Mouse (Mus musculus): Measurements from ENCODE around the gene Gm49366. TPM values are rescaled to one million over a fixed set of nuclear protein-coding genes. Genes with fewer than 3 reads are reported as not detected.
"Not testable (repeated sequence)": the region's sequence is repeated elsewhere in the genome, so short reads cannot be mapped to it uniquely, and the experiment has no call there.

Gm49366 gene
- not detected in 2 replicates for polyA plus RNA-seq (2014; fragmentation: Nextera tagmentation; extraction: Ambion mirVana)

DNA sequence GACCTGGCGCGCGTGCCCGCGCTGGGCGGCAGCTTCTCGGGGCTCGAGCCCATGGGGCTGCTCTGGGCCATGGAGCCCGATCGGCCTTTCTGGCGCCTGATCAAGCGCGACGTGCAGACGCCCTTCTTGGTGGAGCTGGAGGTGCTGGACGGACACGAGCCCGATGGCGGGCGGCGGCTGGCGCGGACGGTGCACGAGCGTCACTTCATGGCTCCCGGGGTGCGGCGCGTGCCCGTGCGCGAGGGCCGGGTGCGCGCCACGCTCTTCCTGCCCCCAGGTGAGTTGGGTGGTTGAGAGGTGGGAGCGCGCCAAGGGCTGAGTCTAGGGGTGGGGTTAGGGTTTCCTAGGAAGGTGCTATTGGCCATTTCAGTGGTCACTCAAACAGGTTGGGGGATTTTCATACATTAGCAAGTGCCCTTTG is at the start of gene Gm49366:
Gene Gm49366 (plus strand): TSS at position 245 of the 421 bp plus-strand sequence.
- 1% methylated on average over 38 of the region's 39 CpGs for WGBS
- H3K4me1 ChIP-seq (replicated peaks; ENCODE audit: control insufficient read depth, insufficient read depth, low read length); H3K27ac ChIP-seq (ENCODE audit: low read depth); H3K27me3 ChIP-seq (replicated peaks; ENCODE audit: control insufficient read depth, insufficient read depth, low read length); H3K36me3 ChIP-seq (ENCODE audit: control insufficient read depth, insufficient read depth, low read length); H3K9me3 ChIP-seq (ENCODE audit: control insufficient read depth, low read length): not testable (repeated sequence)
- peak; percentile 64 for DNase-seq (ENCODE audit: low spot score)
- Histone ChIP-seq H3K9ac (ENCODE audit: low read length) (peak within 1 kb of the TSS; percentile 42), H3K4me3 (ENCODE audit: low read depth, low read length) (peak within 1 kb of the TSS; percentile 40), H3K4me2 (ENCODE audit: low read length) (peak within 1 kb of the TSS; percentile 58)
- 0 out of 2 replicates have a peak, but pooled peaks have one; percentile 71 for ATAC-seq (replicated peaks; ENCODE audit: low FRiP score, low TSS enrichment, low read depth)

- Histone ChIP-seq H3K4me3 (ENCODE audit: low read depth, low read length) (no peak overlapping the region), H3K27me3 (replicated peaks; ENCODE audit: control insufficient read depth, insufficient read depth, low read length) (no peaks in the 10 kb centered on the region), H3K36me3 (ENCODE audit: control insufficient read depth, insufficient read depth, low read length) (peaks cover 15% of the 10 kb centered on the region), H3K9ac (ENCODE audit: low read length) (no peak overlapping the region), H3K4me1 (replicated peaks; ENCODE audit: control insufficient read depth, insufficient read depth, low read length) (peaks cover 12% of the 10 kb centered on the region), H3K27ac (ENCODE audit: low read depth) (no peak overlapping the region), H3K4me2 (ENCODE audit: low read length) (no peak overlapping the region), H3K9me3 (ENCODE audit: control insufficient read depth, low read length) (no peaks in the 10 kb centered on the region)
- no peak for ATAC-seq (replicated peaks; ENCODE audit: low FRiP score, low TSS enrichment, low read depth)
- DNase-seq (ENCODE audit: low spot score): no peak
- WGBS: 93% methylated on average over 4 of the region's 4 CpGs
Observed at GRCm38 (mm10) chr12:83989378-83989777, 49.4 kb upstream of the Gm49366 start.

- H3K27ac ChIP-seq (ENCODE audit: low read depth): no peak overlapping the region
- H3K4me3 ChIP-seq (ENCODE audit: low read depth, low read length): no peak overlapping the region
- H3K4me2 ChIP-seq (ENCODE audit: low read length): no peak overlapping the region
- peaks cover 8% of the 10 kb centered on the region for H3K36me3 ChIP-seq (ENCODE audit: control insufficient read depth, insufficient read depth, low read length)
- H3K9ac ChIP-seq (ENCODE audit: low read length): no peak overlapping the region
- H3K27me3 ChIP-seq (replicated peaks; ENCODE audit: control insufficient read depth, insufficient read depth, low read length): no peaks in the 10 kb centered on the region
- DNase-seq (ENCODE audit: low spot score) (no peak), ATAC-seq (replicated peaks; ENCODE audit: low FRiP score, low TSS enrichment, low read depth) (no peak)
- 63% methylated on average over 2 of the region's 2 CpGs for WGBS
- peaks cover 2% of the 10 kb centered on the region; the same call in 1 of the 2 replicates for H3K9me3 ChIP-seq (ENCODE audit: control insufficient read depth, low read length)
- H3K4me1 ChIP-seq (replicated peaks; ENCODE audit: control insufficient read depth, insufficient read depth, low read length): no peaks in the 10 kb centered on the region
Observed at GRCm38 (mm10) chr12:83997221-83997620, 41.5 kb upstream of the Gm49366 start.

DNA sequence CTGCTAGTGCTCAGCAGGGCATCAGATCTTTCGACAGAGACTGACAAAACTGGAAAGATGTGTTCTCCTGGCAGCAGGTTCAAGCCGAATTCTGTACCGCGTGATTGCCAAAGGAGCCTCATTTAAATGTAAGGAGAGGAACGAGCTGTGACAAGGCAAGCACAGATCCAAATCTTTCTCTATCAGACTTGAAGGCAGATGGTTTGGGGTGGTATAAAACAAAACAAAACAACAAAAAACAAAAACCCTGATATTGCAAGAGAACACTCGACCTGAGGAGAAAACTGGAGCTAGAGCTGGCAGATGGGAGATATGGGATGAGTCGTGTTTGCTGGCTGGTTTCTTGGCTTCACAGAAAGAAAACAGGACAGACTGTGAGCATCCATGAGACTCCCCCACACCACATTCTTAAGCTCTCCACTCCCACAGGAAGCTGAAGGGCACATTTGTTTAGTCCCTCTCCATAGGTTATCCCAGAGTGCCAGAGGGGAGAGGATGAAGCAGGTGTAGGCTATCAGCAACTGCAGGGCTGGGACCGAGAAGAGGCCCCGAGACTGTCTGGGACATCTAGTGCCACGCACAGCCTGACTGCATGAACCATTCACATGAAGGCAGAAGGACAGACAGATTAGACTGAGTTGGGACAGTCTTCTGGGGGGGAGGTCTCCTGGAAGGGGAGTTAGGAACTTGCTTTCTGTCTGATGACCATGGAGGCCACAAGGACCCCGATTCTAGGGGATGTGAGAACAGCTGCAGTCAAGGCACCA is 40.2 kb upstream of the Gm49366 start:
- Histone ChIP-seq H3K4me2 (ENCODE audit: low read length) (no peak overlapping the region), H3K9ac (ENCODE audit: low read length) (no peak overlapping the region), H3K27ac (ENCODE audit: low read depth) (no peak overlapping the region), H3K27me3 (replicated peaks; ENCODE audit: control insufficient read depth, insufficient read depth, low read length) (no peaks in the 10 kb centered on the region), H3K4me3 (ENCODE audit: low read depth, low read length) (no peak overlapping the region), H3K36me3 (ENCODE audit: control insufficient read depth, insufficient read depth, low read length) (peaks cover 3% of the 10 kb centered on the region; the same call in 1 of the 2 replicates), H3K4me1 (replicated peaks; ENCODE audit: control insufficient read depth, insufficient read depth, low read length) (no peaks in the 10 kb centered on the region), H3K9me3 (ENCODE audit: control insufficient read depth, low read length) (peaks cover 2% of the 10 kb centered on the region; the same call in 1 of the 2 replicates)
- no peak for DNase-seq (ENCODE audit: low spot score)
- no peak for ATAC-seq (replicated peaks; ENCODE audit: low FRiP score, low TSS enrichment, low read depth)
- WGBS: 60% methylated on average over 11 of the region's 11 CpGs

DNA sequence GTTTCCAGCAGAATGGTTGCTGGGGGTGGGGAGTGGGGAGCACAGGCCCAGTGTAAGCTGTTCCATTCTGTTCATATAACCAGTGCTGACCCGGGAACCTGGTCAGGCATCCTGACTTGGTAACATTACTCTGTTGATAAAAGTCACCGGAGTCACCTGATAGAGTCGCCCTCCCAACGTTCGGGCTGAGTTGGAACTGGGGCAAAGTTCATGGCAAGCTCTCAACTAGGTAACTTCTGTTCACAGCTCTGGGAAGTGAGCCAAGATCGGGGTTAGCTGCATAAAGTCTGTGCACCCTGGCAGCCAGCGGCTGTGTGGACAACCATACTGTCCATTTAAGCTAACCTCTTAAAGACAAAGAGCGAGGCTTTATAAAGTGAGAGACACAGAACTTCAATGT is 39.5 kb upstream of the Gm49366 start:
- not testable (repeated sequence) for H3K27me3 ChIP-seq (replicated peaks; ENCODE audit: control insufficient read depth, insufficient read depth, low read length); H3K9me3 ChIP-seq (ENCODE audit: control insufficient read depth, low read length); DNase-seq (ENCODE audit: low spot score); H3K36me3 ChIP-seq (ENCODE audit: control insufficient read depth, insufficient read depth, low read length); H3K4me2 ChIP-seq (ENCODE audit: low read length); H3K4me1 ChIP-seq (replicated peaks; ENCODE audit: control insufficient read depth, insufficient read depth, low read length); H3K9ac ChIP-seq (ENCODE audit: low read length); ATAC-seq (replicated peaks; ENCODE audit: low FRiP score, low TSS enrichment, low read depth); H3K27ac ChIP-seq (ENCODE audit: low read depth); H3K4me3 ChIP-seq (ENCODE audit: low read depth, low read length)
- 56% methylated on average over 8 of the region's 8 CpGs for WGBS

DNA sequence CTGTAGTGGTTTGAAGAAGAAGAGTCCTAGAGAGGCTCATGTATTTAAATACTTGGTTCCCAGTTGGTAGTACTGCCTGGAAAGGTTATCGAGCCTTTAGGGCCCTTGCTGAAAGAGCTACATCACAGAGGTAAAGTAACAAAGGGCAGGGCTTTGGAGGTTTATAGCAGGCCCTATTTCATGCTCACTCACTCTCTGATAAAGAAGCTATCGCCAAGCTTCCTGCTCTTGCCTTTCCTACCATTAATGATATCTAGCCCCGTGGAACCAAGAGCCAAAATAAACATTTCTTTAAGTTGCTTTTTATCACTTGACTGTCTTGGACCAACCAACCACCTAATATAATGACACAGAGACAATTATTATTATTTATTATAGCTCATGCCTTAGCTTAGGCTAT is 38.3 kb upstream of the Gm49366 start:
- H3K4me3 ChIP-seq (ENCODE audit: low read depth, low read length): no peak overlapping the region
- 44% methylated on average over 3 of the region's 3 CpGs for WGBS
- H3K9ac ChIP-seq (ENCODE audit: low read length): no peak overlapping the region
- ATAC-seq (replicated peaks; ENCODE audit: low FRiP score, low TSS enrichment, low read depth) (no peak), DNase-seq (ENCODE audit: low spot score) (no peak)
- peaks cover 2% of the 10 kb centered on the region; the same call in 1 of the 2 replicates for H3K9me3 ChIP-seq (ENCODE audit: control insufficient read depth, low read length)
- H3K27me3 ChIP-seq (replicated peaks; ENCODE audit: control insufficient read depth, insufficient read depth, low read length): no peaks in the 10 kb centered on the region
- no peak overlapping the region for H3K4me2 ChIP-seq (ENCODE audit: low read length)
- H3K27ac ChIP-seq (ENCODE audit: low read depth): no peak overlapping the region
- no peaks in the 10 kb centered on the region for H3K36me3 ChIP-seq (ENCODE audit: control insufficient read depth, insufficient read depth, low read length)
- no peaks in the 10 kb centered on the region for H3K4me1 ChIP-seq (replicated peaks; ENCODE audit: control insufficient read depth, insufficient read depth, low read length)

DNA sequence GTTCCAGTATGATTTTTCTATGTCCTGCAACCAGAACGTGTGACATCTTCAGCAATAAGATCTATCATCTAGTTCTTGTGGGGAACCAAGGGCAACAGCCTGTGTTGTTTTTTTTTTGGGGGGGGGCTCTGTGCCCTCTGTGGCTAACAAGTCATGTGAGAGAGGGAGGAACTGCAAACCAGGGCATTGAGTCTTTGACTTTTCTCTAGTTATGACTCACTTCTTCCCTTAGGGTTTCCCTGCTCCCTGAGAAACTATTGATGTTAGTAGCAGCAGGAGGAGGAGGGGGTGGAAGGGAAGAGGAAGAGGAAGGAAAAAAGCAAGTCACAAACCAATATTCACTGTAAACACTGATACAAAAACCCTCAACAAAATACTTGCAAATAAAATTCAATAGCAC is 34.9 kb upstream of the Gm49366 start:
- H3K36me3 ChIP-seq (ENCODE audit: control insufficient read depth, insufficient read depth, low read length): no peaks in the 10 kb centered on the region
- H3K9ac ChIP-seq (ENCODE audit: low read length): no peak overlapping the region
- H3K9me3 ChIP-seq (ENCODE audit: control insufficient read depth, low read length): peaks cover 2% of the 10 kb centered on the region; the same call in 1 of the 2 replicates
- no peaks in the 10 kb centered on the region for H3K4me1 ChIP-seq (replicated peaks; ENCODE audit: control insufficient read depth, insufficient read depth, low read length)
- DNase-seq (ENCODE audit: low spot score) (no peak), ATAC-seq (replicated peaks; ENCODE audit: low FRiP score, low TSS enrichment, low read depth) (no peak)
- no peaks in the 10 kb centered on the region for H3K27me3 ChIP-seq (replicated peaks; ENCODE audit: control insufficient read depth, insufficient read depth, low read length)
- H3K4me3 ChIP-seq (ENCODE audit: low read depth, low read length): no peak overlapping the region
- H3K4me2 ChIP-seq (ENCODE audit: low read length): no peak overlapping the region
- no peak overlapping the region for H3K27ac ChIP-seq (ENCODE audit: low read depth)
- 76% methylated on average over 1 of the region's 1 CpGs for WGBS

DNA sequence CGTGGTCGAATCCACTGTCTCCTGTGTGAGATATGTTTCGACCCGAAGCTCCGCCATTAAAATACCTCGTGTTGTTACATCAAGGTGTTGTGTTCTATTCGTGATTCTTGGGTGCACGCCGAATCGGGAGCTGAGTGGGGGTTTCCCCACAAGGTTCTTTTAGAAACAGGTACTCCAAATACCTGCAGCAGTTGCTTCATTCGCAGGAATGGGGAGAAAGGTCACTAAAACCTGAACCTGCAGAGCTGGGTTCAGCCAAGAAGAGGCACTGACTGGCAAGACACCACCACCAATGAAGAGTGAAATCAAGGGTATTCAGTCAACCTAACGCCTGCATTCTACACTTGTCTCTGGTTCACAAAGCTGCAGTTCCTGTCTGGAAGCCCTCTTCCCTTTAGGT is 30.5 kb upstream of the Gm49366 start:
- H3K27me3 ChIP-seq (replicated peaks; ENCODE audit: control insufficient read depth, insufficient read depth, low read length): no peaks in the 10 kb centered on the region
- H3K36me3 ChIP-seq (ENCODE audit: control insufficient read depth, insufficient read depth, low read length): no peaks in the 10 kb centered on the region
- ATAC-seq (replicated peaks; ENCODE audit: low FRiP score, low TSS enrichment, low read depth) (no peak), DNase-seq (ENCODE audit: low spot score) (no peak)
- no peak overlapping the region for H3K9ac ChIP-seq (ENCODE audit: low read length)
- no peaks in the 10 kb centered on the region for H3K9me3 ChIP-seq (ENCODE audit: control insufficient read depth, low read length)
- H3K4me3 ChIP-seq (ENCODE audit: low read depth, low read length): no peak overlapping the region
- H3K4me2 ChIP-seq (ENCODE audit: low read length): no peak overlapping the region
- H3K4me1 ChIP-seq (replicated peaks; ENCODE audit: control insufficient read depth, insufficient read depth, low read length): peaks cover 8% of the 10 kb centered on the region; the same call in 1 of the 2 replicates
- 94% methylated on average over 10 of the region's 12 CpGs for WGBS
- H3K27ac ChIP-seq (ENCODE audit: low read depth): no peak overlapping the region

GRCm38 (mm10) chr12:84008729-84009128 is 30.0 kb upstream of the Gm49366 start:
- ATAC-seq (replicated peaks; ENCODE audit: low FRiP score, low TSS enrichment, low read depth): no peak
- Histone ChIP-seq H3K4me1 (replicated peaks; ENCODE audit: control insufficient read depth, insufficient read depth, low read length) (peaks cover 8% of the 10 kb centered on the region; the same call in 1 of the 2 replicates), H3K36me3 (ENCODE audit: control insufficient read depth, insufficient read depth, low read length) (no peaks in the 10 kb centered on the region), H3K9ac (ENCODE audit: low read length) (peak overlapping the region; percentile 51), H3K27me3 (replicated peaks; ENCODE audit: control insufficient read depth, insufficient read depth, low read length) (no peaks in the 10 kb centered on the region), H3K4me2 (ENCODE audit: low read length) (peak overlapping the region; percentile 45), H3K4me3 (ENCODE audit: low read depth, low read length) (peak overlapping the region; percentile 43; the same call in 1 of the 2 replicates), H3K27ac (ENCODE audit: low read depth) (peak overlapping the region; percentile 66), H3K9me3 (ENCODE audit: control insufficient read depth, low read length) (no peaks in the 10 kb centered on the region)
- DNase-seq (ENCODE audit: low spot score): no peak
- 62% methylated on average over 8 of the region's 8 CpGs for WGBS
